Mouse (Mus musculus): ENCODE measurements around the gene Tctex1d2.

GRCm38 (mm10) chr16:32445558-32445957 is 26.1 kb downstream of the Tctex1d2 start:
- TF ChIP-seq POLR2A (IDR thresholded peaks at IDR 0.05; ENCODE audit: control insufficient read depth, low read depth, low read length) (no peak), CTCF (IDR thresholded peaks at IDR 0.05; ENCODE audit: control insufficient read depth, insufficient read depth, insufficient replicate concordance, low read depth, low read length) (no peak)

All from testis, adult 2 months (tissue).